Mouse (Mus musculus): ENCODE measurements around the gene Dennd1a. TPM values are rescaled to one million over a fixed set of nuclear protein-coding genes. Genes with fewer than 3 reads are reported as not detected.

Gene Dennd1a
- total RNA-seq, 2 experiments from 2014 or later: 28.3 to 29.8 TPM

DNA sequence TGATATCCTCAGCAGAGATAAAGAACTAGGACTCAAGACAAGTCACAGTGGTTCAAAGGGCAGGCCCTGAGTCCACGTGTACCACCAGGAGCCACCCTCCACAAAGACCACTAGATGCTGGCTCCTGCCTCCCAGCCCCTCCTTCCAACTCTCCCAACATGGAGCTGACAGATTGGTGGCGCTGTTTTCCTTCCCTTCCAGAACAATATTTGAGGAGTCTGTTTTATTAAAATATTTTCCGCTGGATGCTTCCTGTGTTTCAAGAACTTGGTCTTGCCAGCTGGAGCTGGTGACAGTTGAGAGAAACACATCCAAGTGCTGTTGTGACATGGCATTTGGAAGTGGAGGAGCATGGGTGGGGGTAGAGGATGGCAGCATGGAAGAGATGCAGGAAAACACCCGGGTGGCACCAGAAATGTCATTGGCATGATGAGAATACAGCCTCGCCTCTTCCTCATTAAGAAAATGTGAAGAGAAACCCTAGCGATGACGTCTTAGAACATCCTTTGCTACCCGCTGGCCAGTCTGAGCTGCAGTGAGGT is 472.3 kb downstream of the Dennd1a start:
- DNase-seq: no peak

GRCm38 (mm10) chr2:37812401-37812800 is 474.8 kb downstream of the Dennd1a start:
- no peak for DNase-seq

DNA sequence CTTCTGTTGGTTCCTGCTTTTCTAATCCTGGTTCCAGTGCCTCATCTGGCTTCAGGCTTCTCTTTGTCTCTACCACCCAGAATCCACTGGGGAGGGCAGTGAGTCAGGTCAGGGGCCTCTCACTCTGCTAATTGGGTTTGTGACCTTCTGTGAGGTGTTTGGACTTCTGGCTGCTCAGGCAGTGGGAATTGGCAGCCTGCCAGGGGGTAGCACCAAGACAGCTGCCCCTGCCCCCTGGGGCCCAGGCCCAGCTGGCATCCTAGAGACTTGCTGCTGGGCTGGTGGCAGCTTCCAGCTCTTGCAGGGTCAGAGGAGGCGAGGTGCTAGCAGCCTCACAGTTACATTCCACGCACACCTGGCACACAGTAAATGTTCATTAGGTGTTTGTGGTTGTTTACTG is 475.5 kb downstream of the Dennd1a start:
- DNase-seq: peak; percentile 45

DNA sequence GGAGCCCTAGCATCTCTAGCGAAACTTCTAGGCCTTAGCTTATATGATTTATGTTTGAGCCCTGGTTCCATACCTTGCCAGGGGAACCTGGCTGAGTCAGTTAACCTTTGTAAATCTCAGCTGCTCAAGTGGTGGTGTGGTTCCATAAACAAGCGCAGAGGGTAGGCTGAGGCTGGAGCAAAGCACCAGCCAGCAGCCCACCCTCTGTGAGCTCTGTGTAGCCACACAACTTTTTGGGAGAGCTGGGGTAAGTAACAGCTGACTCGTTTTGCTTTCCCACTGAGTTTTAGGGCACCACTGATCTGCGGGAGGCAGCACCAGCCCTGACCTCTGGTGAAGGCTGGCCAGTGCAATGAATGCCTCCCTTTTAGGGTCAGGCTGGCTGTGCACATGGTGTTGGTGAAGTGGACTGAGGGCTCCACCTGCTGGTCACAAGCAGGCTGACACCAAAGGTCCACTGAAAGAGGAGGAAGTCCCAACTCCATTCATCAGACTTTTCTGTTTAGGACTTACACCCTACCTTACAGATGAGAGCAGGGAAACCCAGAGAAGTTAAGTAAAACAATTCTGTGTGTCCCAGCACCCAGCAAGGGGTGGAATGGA is 484.5 kb downstream of the Dennd1a start:
- peak; percentile 59 for DNase-seq

- no peak for DNase-seq
Measured at GRCm38 (mm10) chr2:37801687-37802086, 485.5 kb downstream of the Dennd1a start.

GRCm38 (mm10) chr2:37799137-37799536 is 488.1 kb downstream of the Dennd1a start:
- DNase-seq: no peak

DNA sequence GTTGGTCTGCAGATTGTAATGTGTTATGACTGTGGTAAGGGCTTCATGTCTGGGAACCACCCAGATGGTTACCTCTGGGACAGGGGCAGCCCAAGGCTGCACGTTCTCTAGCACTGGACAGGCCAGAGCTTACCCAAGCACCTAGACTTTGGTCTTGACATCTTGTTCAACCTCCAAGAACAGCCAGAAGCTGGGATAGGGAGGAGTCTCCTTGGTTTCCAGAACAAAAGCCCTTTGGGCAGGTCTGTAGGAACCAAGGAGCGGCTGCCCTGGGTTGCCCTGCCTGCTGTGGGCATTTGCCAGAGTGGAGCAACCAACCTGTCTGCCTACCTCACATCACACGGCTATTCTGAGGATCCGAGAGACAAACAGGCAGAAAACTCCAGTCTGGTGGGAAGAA is 490.1 kb downstream of the Dennd1a start:
- no peak for DNase-seq

DNA sequence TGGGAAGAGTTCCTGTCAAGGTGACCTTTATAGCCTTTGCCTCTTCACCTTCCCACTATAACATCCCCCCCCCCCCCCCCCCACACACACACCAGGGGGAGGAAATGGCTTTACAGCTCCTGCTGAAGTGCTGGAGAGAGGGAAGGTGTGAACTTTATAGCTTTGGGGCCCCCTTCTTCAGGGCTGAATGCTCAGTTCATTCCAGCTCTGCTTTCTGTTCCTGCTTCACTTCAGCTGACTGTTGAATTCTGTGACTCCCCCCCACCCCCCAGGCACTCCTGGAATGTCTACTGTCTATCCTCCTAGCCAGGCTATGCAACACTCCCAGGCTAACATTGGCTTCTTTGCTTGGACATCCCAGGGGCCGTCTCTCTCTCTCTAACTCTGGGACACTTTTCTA is 491.2 kb downstream of the Dennd1a start:
- DNase-seq: no peak

DNA sequence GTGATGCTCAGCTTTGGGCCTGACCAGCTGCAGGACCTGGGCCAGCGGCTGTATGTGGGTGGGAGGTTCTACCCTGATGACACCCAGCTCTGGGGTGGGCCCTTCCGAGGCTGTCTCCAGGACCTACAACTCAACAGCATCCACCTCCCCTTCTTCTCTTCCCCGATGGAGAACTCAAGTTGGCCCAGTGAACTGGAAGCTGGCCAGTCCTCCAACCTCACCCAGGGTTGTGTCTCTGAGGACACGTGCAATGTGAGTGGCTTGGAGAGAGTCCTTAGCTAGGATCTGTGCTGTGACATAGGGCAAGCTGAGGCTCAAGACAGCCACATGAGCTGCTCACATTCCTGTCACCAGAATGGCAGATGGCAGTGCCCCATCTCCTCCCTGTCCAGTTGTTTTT is 495.9 kb downstream of the Dennd1a start:
- DNase-seq: no peak

GRCm38 (mm10) chr2:37790738-37791137 is 496.5 kb downstream of the Dennd1a start:
- DNase-seq: no peak

- no peak for DNase-seq
Measured at GRCm38 (mm10) chr2:37789995-37790394, 497.2 kb downstream of the Dennd1a start.

- no peak for DNase-seq
Measured at GRCm38 (mm10) chr2:37789029-37789428, 498.2 kb downstream of the Dennd1a start.

DNA sequence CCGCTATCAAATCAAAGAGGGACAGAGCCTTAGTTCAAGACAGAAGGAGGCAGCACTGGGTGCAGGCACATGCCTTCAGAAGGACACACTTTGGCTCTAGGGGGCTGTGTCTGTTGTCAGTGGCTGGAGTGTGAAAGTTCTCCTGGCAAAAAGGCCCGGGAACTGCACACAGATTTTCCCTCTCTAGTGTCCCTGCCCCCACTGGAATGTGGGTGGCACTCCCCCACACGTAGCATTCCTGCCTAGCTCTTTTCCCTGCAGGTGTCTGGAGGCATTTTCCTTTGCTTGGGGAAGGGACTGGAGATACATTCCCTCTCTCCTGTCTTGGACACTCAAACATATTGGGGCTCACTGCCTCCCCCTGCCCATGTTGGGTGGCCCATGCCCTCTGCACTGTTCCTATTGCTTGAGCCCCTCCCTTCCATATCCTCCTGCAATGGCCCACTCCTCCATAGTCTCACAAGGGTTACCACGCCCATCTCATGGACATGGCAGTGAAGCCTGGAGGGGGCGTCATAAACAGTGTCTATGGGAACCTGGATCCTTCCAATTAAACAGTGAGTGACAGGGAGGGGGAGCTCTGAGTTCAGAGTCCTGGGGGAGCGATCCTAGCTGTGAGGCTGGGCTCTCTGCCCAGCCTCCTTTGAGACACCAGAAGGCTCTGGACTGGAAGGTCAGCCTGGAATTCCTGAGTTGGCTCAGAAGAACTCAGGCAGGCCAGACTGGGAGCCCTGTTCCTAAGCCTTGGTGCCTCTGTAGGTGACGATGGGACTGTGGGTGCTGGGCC is 498.8 kb downstream of the Dennd1a start:
- DNase-seq: no peak

DNA sequence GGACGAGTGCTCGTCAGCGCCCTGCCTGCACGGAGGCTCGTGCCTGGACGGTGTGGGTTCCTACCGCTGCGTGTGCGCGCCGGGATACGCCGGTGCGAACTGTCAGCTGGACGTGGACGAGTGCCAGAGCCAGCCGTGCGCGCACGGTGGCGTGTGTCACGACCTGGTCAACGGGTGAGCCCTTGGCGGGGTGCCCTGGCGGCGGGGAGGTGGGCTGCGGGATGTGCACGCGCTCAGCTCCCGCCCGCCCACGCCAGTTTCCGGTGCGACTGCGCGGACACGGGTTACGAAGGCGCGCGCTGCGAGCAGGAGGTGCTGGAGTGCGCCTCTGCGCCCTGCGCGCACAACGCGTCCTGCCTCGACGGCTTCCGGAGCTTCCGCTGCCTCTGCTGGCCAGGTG is 500.7 kb downstream of the Dennd1a start:
- peak; percentile 43 for DNase-seq

GRCm38 (mm10) chr2:37784473-37784872 is 502.7 kb downstream of the Dennd1a start:
- no peak for DNase-seq

- no peak for DNase-seq
Measured at GRCm38 (mm10) chr2:37782002-37782401, 505.2 kb downstream of the Dennd1a start.

GRCm38 (mm10) chr2:37781421-37781820 is 505.8 kb downstream of the Dennd1a start:
- DNase-seq: no peak

GRCm38 (mm10) chr2:37780270-37780929 is 506.8 kb downstream of the Dennd1a start:
- no peak for DNase-seq

DNA sequence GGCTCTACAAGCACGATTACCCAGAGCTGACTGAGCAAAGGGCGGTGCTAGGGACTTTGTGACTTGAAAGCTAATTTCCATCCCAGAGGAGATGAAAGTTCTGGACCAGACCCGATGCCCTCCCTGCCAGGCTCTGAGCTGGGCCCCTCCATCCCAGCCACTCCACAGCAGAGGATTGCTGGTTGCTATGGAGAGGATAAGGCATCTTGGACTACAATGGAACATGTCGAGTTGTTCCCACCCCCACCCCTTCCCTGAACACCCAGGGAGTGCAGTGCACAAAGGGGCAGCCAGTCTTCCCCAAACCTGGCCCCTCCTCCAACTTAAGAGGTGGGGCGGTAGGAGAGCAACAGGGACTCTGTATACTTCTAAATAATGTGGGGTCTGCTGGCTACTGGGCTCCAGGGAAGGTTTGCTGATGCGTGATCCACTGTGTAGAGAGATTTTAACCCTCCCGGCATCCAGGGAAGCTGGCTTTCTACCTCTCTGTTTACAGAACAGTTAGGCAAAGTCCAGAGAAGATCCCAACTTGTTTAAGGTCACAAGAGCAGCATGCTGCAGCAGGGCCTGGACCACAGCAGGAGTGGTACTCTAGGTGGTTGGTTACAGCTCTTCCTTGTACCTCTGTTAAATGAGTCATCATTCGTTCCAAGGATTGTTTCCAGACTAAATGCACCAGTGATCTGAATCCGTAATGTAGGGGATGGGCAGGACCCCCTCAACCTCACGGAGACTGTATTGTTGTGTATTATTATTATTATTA is 509.1 kb downstream of the Dennd1a start:
- no peak for DNase-seq

GRCm38 (mm10) chr2:37776611-37777411 is 510.4 kb downstream of the Dennd1a start:
- no peak for DNase-seq

DNA sequence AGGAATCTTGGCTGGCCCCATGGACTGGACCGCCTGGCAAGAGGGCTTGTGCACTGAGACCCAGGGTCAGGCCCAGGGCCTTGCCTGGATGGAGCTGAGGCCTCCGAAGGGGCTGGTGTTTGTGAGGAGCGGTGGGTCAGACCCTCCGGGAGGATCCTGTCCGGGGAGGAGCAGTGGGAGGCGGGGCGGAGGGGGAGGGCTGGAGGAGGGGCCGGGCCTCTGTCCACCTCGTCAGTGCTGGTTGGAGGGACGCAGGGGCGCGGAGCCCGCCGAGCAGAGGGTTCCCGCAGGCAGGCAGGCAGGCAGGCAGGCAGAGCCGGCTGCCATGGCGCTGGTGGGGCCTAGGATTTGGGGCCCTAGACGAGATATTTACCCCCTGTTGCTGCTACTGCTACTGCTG is 511.2 kb downstream of the Dennd1a start, which contains the start of gene Crb2:
TSS of gene Crb2 (plus strand) at position 234 of the 400 bp plus-strand sequence.
- no peak for DNase-seq
